ENCODE assay signal across 7 mouse cellular contexts in the genomic region with DNA sequence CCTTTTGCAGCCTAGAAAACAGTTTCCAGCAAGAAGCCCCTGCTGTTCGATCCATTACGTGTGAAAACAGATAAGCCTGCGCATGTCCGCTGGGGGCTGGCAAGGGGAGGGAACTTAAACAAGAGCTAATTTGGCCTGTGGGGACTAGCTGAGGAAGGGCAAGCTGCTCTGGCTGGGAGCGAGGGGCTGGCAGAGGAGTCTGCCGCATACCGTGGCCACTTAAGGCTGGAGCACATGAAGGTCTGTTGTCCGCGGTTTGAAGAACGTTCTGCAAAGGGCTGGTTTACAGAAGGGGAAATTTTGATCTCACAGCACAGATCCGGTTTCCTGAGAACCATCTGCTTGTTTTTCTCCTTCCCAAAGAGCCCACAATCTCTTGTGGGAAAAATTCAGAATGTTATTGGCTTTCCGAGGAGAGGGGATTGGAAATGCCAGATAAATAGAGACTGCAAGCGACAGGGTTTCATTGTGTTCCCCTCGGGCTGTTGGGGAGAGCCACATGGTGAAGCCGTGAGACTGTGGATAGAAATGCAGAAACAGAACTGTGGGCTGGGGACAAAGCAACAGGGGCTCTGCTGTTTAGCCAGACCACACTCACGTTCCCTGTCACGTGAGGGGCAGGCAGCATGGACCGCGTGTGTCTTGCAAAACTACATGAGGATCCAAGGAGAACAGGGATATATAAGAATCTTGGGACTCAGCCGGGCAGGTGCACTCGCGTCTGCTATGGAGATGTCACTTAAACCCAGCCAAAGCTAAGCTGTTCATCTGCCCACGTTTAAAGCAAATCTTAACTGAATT. TPM values are rescaled to one million over a fixed set of nuclear protein-coding genes. Genes with fewer than 3 reads are reported as not detected.
DNase-seq lines count a peak whose midpoint lies in the region; ATAC-seq and TF ChIP-seq lines count a peak whose summit lies in the region.

No protein-coding gene starts in this region.

- peak; percentile 50 for DNase-seq in CD4-positive helper T cell, adult 2 months (ENCODE audit: low read depth, low spot score)
- DNase-seq in forebrain, embryonic 14.5 days (ENCODE audit: low spot score) = peak; percentile 81
- DNase-seq in hindbrain, postnatal 0 days (ENCODE audit: low spot score) = peak; percentile 74
- peak; percentile 48 for DNase-seq in liver
- peak; percentile 43 for DNase-seq in right cerebral cortex, adult 18-20 months
- DNase-seq in c-Kit-positive CD71-positive TER-119-positive erythroid progenitor cells, embryonic 14.5 days (ENCODE audit: low spot score) = no peak

- peak overlapping the region; percentile 47 for H3K4me2 ChIP-seq in forebrain, embryonic 14.5 days (ENCODE audit: low read length)
- H3K4me2 ChIP-seq in hindbrain, postnatal 0 days (ENCODE audit: low read depth, low read length) = peak overlapping the region; percentile 41

- WGBS in forebrain, embryonic 14.5 days = 17% methylated on average over 23 of the region's 23 CpGs
- WGBS in hindbrain, postnatal 0 days = 13% methylated on average over 23 of the region's 23 CpGs

- H3K27ac ChIP-seq in forebrain, embryonic 14.5 days (ENCODE audit: low read depth, low read length) = peak overlapping the region; percentile 76
- peak overlapping the region; percentile 57 for H3K27ac ChIP-seq in hindbrain, postnatal 0 days

- peak; percentile 18; the same call in 1 of the 2 replicates for TF ChIP-seq CTCF in hindbrain, postnatal 0 days (IDR thresholded peaks at IDR 0.05; ENCODE audit: low read depth)

- peak; percentile 38 for ATAC-seq in CD4-positive, CD25-positive, alpha-beta regulatory T cell, adult 4 months
- ATAC-seq in forebrain, embryonic 14.5 days = peak; percentile 68
- ATAC-seq in hindbrain, postnatal 0 days = peak; percentile 72

- H3K4me3 ChIP-seq in forebrain, embryonic 14.5 days (ENCODE audit: low read depth, low read length) = peak overlapping the region; percentile 12
- peak overlapping the region; percentile 3; the same call in 1 of the 2 replicates for H3K4me3 ChIP-seq in hindbrain, postnatal 0 days (ENCODE audit: low read length)

- peaks cover 11% of the 10 kb centered on the region; the same call in 1 of the 2 replicates for H3K4me1 ChIP-seq in forebrain, embryonic 14.5 days (ENCODE audit: control insufficient read depth, insufficient read depth, low read length)
- H3K4me1 ChIP-seq in hindbrain, postnatal 0 days (ENCODE audit: insufficient read depth, low read length) = 0 out of 2 replicates have a peak, but pooled peaks cover 4% of the 10 kb centered on the region

- H3K36me3 ChIP-seq in forebrain, embryonic 14.5 days (ENCODE audit: control insufficient read depth, insufficient read depth, low read length) = no peaks in the 10 kb centered on the region
- no peaks in the 10 kb centered on the region for H3K36me3 ChIP-seq in hindbrain, postnatal 0 days (ENCODE audit: insufficient read depth, low read length)

- no peaks in the 10 kb centered on the region for H3K9me3 ChIP-seq in forebrain, embryonic 14.5 days (replicated peaks; ENCODE audit: control insufficient read depth, low read length)
- no peaks in the 10 kb centered on the region for H3K9me3 ChIP-seq in hindbrain, postnatal 0 days (ENCODE audit: low read length)

- H3K9ac ChIP-seq in forebrain, embryonic 14.5 days (ENCODE audit: low read length) = peak overlapping the region; percentile 41
- H3K9ac ChIP-seq in hindbrain, postnatal 0 days (replicated peaks; ENCODE audit: low read length) = no peak overlapping the region; the same call in 1 of the 2 replicates

- H3K27me3 ChIP-seq in forebrain, embryonic 14.5 days (replicated peaks; ENCODE audit: control insufficient read depth, insufficient read depth, low read length) = no peaks in the 10 kb centered on the region
- no peaks in the 10 kb centered on the region for H3K27me3 ChIP-seq in hindbrain, postnatal 0 days (ENCODE audit: insufficient read depth, low read length)

RNA-seq across cellular contexts. Expression of gene Cd2, which starts 12.7 kb away (rescaled TPM):
- 1,000 to 10,000 TPM; 1,558 to 1,756 TPM for polyA plus RNA-seq in CD4-positive, CD25-positive, alpha-beta regulatory T cell, adult 4 months (2017; shearing (Covaris generic))
- polyA plus RNA-seq in forebrain, embryonic 14.5 days (2014; fragmentation: Nextera tagmentation; extraction: Ambion mirVana) = 0.30 and 0.45 TPM in 2 replicates
- total RNA-seq in hindbrain, postnatal 0 days (2014; rRNA removed) = not detected in 2 replicates
- not detected in 2 replicates for polyA plus RNA-seq in hindbrain, postnatal 0 days (2015; fragmentation: Nextera tagmentation; extraction: Ambion mirVana)

Comparison
In these comparisons a context has a peak if more than half of its experiments do, and no peak if none do; other contexts are left out.
1. RNA of gene Cd2, which starts 12.7 kb away (polyA plus RNA-seq): 1,558 to 1,756 TPM in CD4-positive, CD25-positive, alpha-beta regulatory T cell, adult 4 months; 0.30 to 0.45 TPM in forebrain, embryonic 14.5 days and not detected in hindbrain, postnatal 0 days; every median in the first group is over 1,000 times any median in the second.
2. Peak in every context shown above with its lines, with median percentiles within 50 percentile points of each other: ATAC-seq.